Mouse (Mus musculus) T-cell, adult 2 months (primary cell): ENCODE data around the gene Endog.
"Not testable (repeated sequence)": the region's sequence is repeated elsewhere in the genome, so short reads cannot be mapped to it uniquely, and the experiment has no call there.

Experiments
- DNase-seq: peaks from one replicate; pipeline ENCODE4 v3.0.0; 2022; ENCODE audit warnings: low spot score

Gene Endog

GRCm38 (mm10) chr2:30171371-30171996 is at the start of gene Endog:
Gene Endog, plus strand, starts transcription at chr2:30171493.
- peak; percentile 76 for DNase-seq

DNA sequence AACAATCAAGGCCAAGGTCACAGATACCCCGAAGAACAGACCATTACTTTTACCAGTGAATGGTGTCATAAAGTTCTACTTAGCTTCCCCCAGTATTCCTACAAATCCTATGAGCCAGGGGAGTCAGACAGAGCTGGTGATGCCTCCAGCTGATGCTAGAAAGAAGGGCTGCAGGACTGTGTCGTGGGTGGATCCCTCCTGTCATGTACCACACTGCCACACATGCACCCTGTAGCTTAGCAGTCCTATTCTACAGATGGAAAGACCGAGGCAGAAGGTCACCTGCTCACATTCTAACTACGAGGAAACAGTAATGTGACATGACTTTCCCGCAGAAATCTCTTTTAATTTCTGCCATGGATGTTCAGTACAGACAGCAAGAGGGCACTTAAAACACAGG is 48.5 kb upstream of the Endog start:
- no peak for DNase-seq

DNA sequence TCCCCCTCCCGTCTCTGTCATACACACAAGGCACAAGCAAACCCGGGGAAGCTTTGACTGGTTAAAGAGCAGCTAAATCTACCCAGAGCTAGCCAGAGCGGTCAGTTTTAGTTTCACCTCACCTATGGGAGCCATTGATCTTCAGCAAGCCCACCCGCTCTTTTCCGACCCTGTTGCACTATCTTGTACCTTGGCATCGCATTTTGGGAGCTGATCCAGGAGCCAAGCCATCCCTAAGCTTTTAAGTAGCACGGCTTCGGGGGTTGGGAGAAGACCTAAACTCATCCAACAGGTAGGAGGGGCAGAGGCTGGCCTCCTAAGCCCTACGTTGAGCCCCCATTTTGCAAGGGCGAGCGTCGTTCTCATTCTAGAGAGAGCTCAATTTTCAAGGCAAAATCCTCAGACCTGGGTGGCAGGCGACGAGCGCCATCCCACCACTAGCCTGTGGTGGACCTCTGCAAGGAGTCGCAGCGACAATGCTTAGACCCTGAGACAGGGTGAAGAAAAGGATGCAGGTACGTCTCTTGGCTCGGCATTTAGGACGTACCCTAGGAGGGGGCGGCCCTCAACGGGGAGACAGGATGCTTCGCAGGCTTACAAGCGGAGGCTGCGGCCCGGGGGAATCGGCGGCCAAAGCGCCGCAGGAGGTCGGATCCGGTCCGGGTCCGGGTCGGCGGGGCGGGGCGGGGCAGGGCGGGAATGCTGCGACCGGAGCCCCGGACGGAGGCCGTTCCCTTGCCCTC is 47.4 kb upstream of the Endog start:
- DNase-seq: no peak

DNA sequence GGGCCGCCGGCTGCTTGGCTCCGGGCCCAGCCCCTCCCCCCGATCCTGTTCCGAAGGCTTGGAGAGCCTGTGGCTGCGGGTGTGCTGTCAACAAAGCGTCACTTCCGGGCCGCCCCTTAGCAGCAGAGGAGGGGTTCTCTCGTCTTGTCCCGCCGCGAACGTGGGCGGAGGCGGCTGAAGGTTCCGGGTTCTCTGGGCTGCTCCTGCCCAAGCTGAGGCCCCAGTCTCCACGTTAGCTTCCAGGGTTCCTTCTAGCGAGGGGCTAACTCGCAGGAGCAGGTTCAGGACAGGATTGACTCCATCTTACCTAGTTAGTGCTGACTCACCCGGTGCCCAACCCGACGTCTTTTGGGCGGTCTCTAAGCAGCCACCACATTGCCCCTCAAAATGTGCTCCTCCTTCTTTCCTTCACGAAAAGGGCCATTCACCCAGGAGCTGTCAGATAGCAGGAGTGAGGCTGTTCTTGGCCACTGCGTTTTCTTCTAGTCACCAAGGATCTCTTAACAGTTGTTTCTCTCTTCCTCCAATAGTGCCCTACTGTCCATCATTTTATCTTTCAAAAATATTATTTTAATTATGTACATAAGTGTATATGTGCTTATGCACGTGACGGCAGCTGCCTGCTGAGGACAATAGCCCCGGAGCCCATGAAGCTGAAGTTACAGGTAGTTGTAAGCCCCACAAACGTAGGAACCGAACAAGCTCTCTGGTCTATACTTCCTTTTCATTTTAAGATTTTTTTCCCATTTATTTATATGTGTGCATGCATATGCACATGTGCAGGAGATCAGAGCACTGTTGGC is 46.6 kb upstream of the Endog start, which contains the start of gene Zer1:
Gene Zer1, minus strand, starts transcription at position 114 of the 803 bp plus-strand sequence.
- peak; percentile 94 for DNase-seq

GRCm38 (mm10) chr2:30128789-30129188 is 42.5 kb upstream of the Endog start:
- peak; percentile 60 for DNase-seq

DNA sequence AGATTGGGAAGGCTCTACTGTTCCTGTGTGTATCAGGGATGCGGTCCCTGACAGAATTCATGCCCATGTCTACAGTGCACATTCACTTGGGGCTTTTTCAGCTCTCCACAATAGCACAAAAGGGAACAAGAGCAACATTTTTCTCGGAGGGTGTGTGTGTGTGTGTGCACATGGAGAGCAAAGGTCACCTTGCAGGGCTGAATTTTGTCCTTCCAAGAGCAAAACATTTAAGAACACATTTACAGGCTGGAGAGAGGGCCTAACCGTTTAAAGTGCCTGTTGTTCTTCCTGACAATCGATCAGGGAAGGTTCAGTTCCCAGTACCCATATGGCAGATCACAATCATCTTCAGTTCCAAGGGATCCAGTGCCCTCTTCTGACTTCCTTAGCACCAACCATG is 41.1 kb upstream of the Endog start:
- DNase-seq: no peak

- DNase-seq: peak; percentile 42
These were observed 40.1 kb upstream of the Endog start for GRCm38 (mm10) chr2:30131240-30131639.

- DNase-seq: no peak
These were observed 38.3 kb upstream of the Endog start for GRCm38 (mm10) chr2:30132801-30133612.

DNA sequence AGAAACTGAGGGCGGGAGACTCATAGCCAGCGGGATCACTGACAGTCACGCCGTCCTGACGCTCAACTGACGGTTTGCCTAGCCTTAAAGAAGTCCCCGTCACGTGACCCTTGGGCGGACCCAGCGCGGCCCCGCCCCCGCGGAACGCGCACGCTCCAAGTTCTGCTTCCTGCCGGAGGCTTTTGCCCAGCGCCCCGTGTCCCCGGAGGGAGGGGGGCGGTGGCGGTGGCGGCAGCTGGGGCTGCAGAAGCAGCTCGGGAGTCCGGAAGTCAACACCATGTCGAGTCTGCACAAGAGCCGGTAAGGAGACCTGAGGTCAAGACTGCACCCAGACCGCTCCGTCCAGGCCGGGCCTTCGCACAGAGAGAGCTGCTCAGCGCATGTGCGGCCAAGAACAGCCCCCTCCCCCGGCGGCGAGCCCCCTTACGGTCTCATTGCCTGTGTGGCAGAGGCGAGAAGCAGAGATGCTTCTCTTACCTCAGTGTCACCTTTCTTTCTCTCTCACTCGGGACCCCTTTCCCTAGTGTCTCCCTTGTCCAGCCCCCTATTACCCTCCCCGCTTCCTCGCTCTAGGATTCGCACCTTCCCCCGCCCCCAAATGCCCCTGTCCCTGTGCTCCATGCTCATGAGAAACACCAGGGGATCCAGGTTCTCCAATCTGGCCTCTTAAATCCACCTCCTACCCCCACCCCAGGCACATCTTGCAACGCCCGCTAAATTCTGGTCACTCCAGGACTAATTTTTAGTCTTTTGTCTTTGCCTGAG is 37.5 kb upstream of the Endog start, which contains the start of gene Tbc1d13:
Gene Tbc1d13, plus strand, starts transcription at position 134 of the 765 bp plus-strand sequence.
- peak; percentile 99 for DNase-seq

DNA sequence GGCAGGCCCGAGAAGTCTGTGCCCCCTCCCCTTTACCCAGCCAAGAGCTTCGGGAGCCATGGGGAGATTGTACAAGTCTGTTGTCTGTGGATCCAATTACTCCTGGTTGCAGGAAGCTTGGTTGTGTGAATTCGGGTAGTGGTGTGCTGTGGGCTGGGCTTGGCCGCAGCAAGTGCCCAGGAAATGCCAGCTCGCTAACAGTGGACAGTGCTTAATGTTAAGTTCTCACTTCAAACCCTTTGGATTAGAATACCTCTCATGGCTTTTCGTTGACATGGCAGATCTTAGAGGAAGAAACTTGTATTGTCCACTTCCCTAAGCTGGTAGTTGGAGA is 36.9 kb upstream of the Endog start:
- no peak for DNase-seq

GRCm38 (mm10) chr2:30134928-30135620 is 36.2 kb upstream of the Endog start:
- DNase-seq: no peak

- no peak for DNase-seq
These were observed 34.8 kb upstream of the Endog start for GRCm38 (mm10) chr2:30136458-30136857.

DNA sequence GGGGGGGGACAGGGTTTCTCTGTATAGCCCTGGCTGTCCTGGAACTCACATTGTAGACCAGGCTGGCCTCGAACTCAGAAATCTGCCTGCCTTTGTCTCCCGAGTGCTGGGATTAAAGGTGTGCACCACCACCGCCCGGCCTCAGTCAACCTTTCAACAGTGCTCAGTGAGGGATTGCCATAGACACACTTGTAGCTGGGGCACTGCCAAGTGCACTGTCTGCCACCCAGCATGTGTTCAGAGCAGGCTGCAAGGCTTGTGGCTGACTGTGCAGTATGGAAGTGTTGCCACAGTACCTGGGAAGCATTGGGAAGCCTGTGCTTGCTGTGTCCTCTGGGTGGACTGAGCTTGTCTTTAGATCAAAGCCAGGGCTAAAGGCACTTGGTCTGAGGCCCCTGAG is 31.3 kb upstream of the Endog start:
- not testable (repeated sequence) for DNase-seq

GRCm38 (mm10) chr2:30144436-30144835 is 26.9 kb upstream of the Endog start:
- no peak for DNase-seq

- DNase-seq: no peak
These were observed 23.8 kb upstream of the Endog start for GRCm38 (mm10) chr2:30147466-30147865.

DNA sequence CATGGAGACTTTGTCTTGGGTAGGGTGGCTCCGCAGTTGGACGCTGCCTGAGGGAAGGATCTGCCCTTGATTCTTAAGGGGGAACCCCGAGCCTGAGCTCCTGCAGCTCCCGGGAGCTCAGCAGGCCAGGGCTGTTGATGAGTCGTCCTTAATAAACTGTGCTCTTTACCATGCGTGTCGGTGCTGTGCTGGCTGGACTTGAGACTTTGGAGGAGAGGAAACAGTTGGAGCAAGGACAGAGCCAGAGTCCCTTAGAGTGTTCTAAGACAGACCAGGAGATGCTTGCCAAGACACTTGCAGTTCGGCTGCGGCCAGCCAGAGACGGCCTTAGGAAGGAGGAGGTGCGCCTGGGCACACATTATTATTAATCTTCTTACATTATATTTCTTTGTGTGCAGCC is 19.5 kb upstream of the Endog start:
- no peak for DNase-seq

- DNase-seq: no peak
These were observed 18.7 kb upstream of the Endog start for GRCm38 (mm10) chr2:30152616-30153015.

DNA sequence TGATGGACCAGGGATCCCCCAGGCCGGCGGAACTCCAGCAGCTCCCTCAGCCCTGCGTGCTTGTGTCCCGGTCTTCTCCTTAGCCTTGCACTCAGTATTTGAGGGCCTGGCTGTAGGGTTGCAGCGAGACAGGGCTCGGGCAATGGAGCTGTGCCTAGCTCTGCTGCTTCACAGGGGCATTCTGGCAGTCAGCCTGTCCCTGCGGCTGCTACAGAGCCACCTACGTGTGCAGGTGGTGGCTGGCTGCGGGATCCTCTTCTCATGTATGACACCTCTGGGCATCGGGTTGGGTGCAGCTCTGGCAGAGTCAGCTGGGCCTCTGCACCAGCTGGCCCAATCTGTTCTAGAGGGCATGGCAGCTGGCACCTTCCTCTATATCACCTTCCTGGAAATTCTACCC is 11.4 kb upstream of the Endog start:
- not testable (repeated sequence) for DNase-seq

DNA sequence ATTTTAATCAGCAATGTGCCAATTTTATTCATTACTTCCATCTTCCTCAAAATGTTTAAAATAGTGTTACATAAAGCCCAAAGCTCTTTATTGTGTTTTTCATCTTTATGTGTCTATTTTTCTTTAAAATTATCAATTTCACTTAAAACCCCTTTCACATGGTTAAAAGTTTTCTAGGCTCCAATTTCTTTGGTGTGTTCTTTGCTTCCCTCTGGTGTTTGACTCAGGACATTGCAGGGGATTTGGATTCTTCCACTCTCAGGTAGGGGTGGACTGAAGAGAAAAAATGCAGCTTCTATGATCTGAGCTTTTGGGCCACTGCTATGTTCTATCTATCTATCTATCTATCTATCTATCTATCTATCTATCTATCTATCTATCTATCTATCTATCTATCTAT is 9.5 kb upstream of the Endog start:
- peak; percentile 46 for DNase-seq

DNA sequence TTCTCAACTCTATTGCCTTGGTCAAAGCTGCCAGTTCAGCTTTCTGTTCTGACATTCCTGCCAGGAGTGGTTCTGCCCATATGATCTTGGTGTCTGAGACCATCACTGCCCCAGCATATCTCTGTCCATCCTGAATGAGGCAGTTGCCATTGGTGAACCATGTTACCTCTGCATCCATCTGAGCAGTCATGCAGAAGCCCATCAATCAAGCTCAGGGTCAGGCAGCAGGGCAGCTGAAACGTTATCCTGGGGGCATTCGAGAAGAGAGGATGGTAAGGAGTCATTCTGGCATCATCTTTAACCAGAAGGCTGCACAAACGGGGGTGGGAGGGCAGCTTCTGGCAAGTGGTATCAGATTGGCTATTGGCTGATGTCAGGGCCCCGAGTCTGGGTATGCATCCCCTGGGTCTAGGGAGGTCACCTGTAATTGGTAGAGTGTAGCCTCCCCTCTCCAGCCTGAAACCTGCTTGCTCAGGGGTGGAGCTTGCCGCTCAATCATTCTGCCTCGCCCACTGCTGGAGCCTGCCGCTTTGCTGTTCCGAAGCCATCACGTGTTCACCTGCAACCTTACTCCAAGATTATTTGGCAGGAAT is 6.9 kb upstream of the Endog start:
- no peak for DNase-seq
